Mouse (Mus musculus): ENCODE results near the gene Rbm47. TPM values are rescaled to one million over a fixed set of nuclear protein-coding genes. Genes with fewer than 3 reads are reported as not detected.
A peak's percentile ranks its signal among the peaks of the same experiment; 100 is the strongest.

Gene Rbm47
- polyA plus RNA-seq, 1 experiment from 2014 or later = 70.7 TPM

DNA sequence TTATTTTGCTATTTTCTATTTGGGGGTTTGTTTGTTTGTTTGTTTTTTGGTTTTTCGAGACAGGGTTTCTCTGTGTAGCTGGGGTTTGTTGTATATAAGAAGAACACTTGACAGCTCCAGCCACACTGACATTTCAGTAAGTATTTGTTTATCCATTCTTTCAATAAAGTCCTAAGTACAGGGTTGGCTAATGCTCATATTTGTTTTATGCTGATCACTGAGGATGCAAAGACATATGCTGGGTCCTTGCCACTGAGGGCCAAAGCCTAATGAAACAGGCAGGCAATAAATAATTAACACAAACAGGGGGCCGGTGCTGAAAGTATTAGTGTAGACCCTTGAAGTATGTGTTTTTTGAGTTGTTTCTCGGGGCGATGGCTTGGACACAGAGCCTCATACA is 32.0 kb upstream of the Rbm47 start:
- no peaks in the 10 kb centered on the region for H3K27me3 ChIP-seq (ENCODE audit: control insufficient read depth, insufficient read depth, low read length)
- no peak overlapping the region for H3K27ac ChIP-seq (replicated peaks)
- H3K9me3 ChIP-seq (ENCODE audit: control insufficient read depth, low read length) = no peaks in the 10 kb centered on the region
- H3K4me1 ChIP-seq (replicated peaks; ENCODE audit: control insufficient read depth, insufficient read depth) = no peaks in the 10 kb centered on the region
- WGBS = 76% methylated on average over 4 of the region's 4 CpGs
- DNase-seq (ENCODE audit: low spot score) (no peak), ATAC-seq (ENCODE audit: low FRiP score, low TSS enrichment) (no peak)
- no peaks in the 10 kb centered on the region for H3K36me3 ChIP-seq (ENCODE audit: control insufficient read depth, insufficient read depth, low read length)
- no peak overlapping the region for H3K9ac ChIP-seq (ENCODE audit: low read length)
- TF ChIP-seq EP300 (optimal IDR thresholded peaks at IDR 0.05) (no peak), CTCF (IDR thresholded peaks at IDR 0.05; ENCODE audit: low read depth) (no peak)
- H3K4me3 ChIP-seq (ENCODE audit: low read depth, low read length) = no peak overlapping the region
- no peak overlapping the region for H3K4me2 ChIP-seq (replicated peaks; ENCODE audit: low read depth)

DNA sequence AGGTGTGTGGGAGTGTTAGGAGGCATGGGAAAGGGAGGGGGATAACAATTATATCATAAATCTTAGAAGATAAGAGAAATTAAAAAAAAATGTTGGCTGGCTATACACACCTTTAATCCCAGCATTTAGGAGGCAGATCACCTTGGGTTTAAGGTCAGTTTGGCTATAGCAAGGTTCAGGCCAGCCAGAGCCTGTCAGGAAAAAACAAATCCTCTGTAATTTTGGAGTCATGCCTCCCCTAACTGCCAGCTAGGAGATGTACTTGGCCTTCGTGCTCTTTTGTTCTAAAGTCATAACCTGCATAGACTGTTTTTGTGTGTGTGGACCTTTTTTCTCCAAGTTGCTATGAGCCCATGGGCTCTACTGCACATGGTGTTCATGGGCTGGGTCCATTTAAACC is 30.5 kb upstream of the Rbm47 start:
- 58% methylated on average over 1 of the region's 1 CpGs for WGBS
- ATAC-seq (ENCODE audit: low FRiP score, low TSS enrichment) = no peak
- no peak overlapping the region for H3K27ac ChIP-seq (replicated peaks)
- H3K4me3 ChIP-seq (ENCODE audit: low read depth, low read length) = no peak overlapping the region
- H3K9ac ChIP-seq (ENCODE audit: low read length) = no peak overlapping the region
- H3K4me2 ChIP-seq (replicated peaks; ENCODE audit: low read depth) = no peak overlapping the region
- H3K9me3 ChIP-seq (ENCODE audit: control insufficient read depth, low read length) = no peaks in the 10 kb centered on the region
- no peak for TF ChIP-seq EP300 (optimal IDR thresholded peaks at IDR 0.05)
- TF ChIP-seq CTCF (IDR thresholded peaks at IDR 0.05; ENCODE audit: low read depth) = no peak
- no peaks in the 10 kb centered on the region for H3K27me3 ChIP-seq (ENCODE audit: control insufficient read depth, insufficient read depth, low read length)
- no peaks in the 10 kb centered on the region for H3K36me3 ChIP-seq (ENCODE audit: control insufficient read depth, insufficient read depth, low read length)
- no peaks in the 10 kb centered on the region for H3K4me1 ChIP-seq (replicated peaks; ENCODE audit: control insufficient read depth, insufficient read depth)
- DNase-seq (ENCODE audit: low spot score) = no peak

DNA sequence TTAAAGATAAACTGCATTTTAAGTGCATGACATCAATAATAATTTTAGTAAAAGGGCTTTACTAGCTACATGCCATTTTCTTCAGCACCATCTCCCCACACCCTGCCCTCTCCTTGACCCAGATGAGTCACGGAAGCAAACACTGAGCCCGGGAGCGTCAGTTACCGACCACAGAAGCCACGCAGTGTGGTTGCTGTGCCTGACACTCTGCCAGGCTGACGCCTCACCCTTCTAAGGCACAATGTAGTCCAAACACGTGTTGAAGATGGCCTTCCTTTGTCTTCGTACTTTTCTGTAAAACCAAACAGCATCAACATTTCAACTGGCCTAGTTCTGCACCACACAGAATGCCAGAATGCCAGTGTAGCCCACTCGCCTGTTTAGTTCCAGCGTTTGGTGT is 27.1 kb upstream of the Rbm47 start:
- Histone ChIP-seq H3K27me3 (ENCODE audit: control insufficient read depth, insufficient read depth, low read length) (no peaks in the 10 kb centered on the region), H3K9me3 (ENCODE audit: control insufficient read depth, low read length) (no peaks in the 10 kb centered on the region)
- peak; percentile 93 for ATAC-seq (ENCODE audit: low FRiP score, low TSS enrichment)

GRCm38 (mm10) chr5:66195323-66195722 is 22.4 kb upstream of the Rbm47 start:
- DNase-seq (ENCODE audit: low spot score) (no peak), ATAC-seq (ENCODE audit: low FRiP score, low TSS enrichment) (no peak)
- H3K36me3 ChIP-seq (ENCODE audit: control insufficient read depth, insufficient read depth, low read length) = no peaks in the 10 kb centered on the region
- H3K27ac ChIP-seq (replicated peaks) = no peak overlapping the region
- TF ChIP-seq CTCF (IDR thresholded peaks at IDR 0.05; ENCODE audit: low read depth) (no peak), EP300 (optimal IDR thresholded peaks at IDR 0.05) (no peak)
- no peaks in the 10 kb centered on the region for H3K4me1 ChIP-seq (replicated peaks; ENCODE audit: control insufficient read depth, insufficient read depth)
- no peaks in the 10 kb centered on the region for H3K9me3 ChIP-seq (ENCODE audit: control insufficient read depth, low read length)
- no peak overlapping the region for H3K9ac ChIP-seq (ENCODE audit: low read length)
- 71% methylated on average over 10 of the region's 10 CpGs for WGBS
- no peak overlapping the region for H3K4me3 ChIP-seq (ENCODE audit: low read depth, low read length)
- no peak overlapping the region for H3K4me2 ChIP-seq (replicated peaks; ENCODE audit: low read depth)
- H3K27me3 ChIP-seq (ENCODE audit: control insufficient read depth, insufficient read depth, low read length) = no peaks in the 10 kb centered on the region

More for the DNA sequence above, 27.1 kb upstream of the Rbm47 start:
- Histone ChIP-seq H3K36me3 (ENCODE audit: control insufficient read depth, insufficient read depth, low read length) (no peaks in the 10 kb centered on the region), H3K4me1 (replicated peaks; ENCODE audit: control insufficient read depth, insufficient read depth) (no peaks in the 10 kb centered on the region), H3K27ac (replicated peaks) (no peak overlapping the region), H3K9ac (ENCODE audit: low read length) (no peak overlapping the region), H3K4me3 (ENCODE audit: low read depth, low read length) (no peak overlapping the region), H3K4me2 (replicated peaks; ENCODE audit: low read depth) (no peak overlapping the region)
- peak; percentile 81 for DNase-seq (ENCODE audit: low spot score)
- WGBS = 31% methylated on average over 10 of the region's 10 CpGs
- TF ChIP-seq EP300 (optimal IDR thresholded peaks at IDR 0.05) (no peak), CTCF (IDR thresholded peaks at IDR 0.05; ENCODE audit: low read depth) (no peak)

DNA sequence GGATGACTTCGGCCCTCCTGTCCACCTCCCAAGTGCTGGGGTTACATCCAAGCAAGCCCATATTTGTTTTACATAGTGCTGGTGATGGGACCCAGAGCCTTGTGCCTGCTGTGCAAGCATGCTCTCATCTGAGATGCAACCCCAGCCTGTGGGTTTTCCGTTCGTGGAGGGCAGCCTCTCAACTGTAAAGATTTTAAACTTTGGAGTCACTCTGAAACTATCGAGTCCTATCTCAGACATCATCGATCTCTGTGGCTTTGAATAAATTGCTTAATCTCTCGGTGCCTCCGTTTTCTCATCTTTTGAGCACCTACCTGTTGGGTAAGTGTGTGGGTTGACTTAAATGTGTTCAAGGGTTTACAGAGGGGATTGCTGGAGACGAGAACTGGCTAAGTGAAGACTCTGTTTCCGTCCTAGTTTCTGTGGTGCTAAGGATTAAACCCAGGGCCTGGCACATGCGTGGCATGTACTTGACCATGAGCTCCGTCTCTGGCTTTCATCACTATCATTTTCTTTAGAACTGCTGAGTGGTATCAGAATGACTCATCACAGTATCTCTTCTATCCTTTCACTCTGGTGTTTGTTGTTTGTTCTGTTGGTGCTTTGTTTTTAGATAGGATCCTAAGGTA is 20.4 kb upstream of the Rbm47 start:
- DNase-seq (ENCODE audit: low spot score) = no peak

DNA sequence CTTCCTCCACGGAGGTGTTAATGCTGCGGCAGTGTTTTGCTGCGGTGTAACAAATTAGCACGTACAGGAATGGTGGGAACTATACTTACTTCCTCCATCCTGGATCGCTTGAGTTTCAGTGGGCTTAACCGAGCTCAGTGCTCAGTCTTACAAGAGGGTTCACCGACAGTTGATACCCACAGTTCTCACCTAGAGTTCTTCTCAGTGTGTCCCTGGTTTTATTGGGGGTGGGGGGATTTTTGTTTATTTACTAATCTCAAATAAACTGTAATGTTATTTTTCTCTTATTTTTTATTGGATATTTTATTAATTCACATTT is 18.2 kb upstream of the Rbm47 start:
- Histone ChIP-seq H3K27ac (replicated peaks) (no peak overlapping the region), H3K9ac (ENCODE audit: low read length) (no peak overlapping the region), H3K9me3 (ENCODE audit: control insufficient read depth, low read length) (no peaks in the 10 kb centered on the region), H3K4me1 (replicated peaks; ENCODE audit: control insufficient read depth, insufficient read depth) (no peaks in the 10 kb centered on the region), H3K4me3 (ENCODE audit: low read depth, low read length) (no peak overlapping the region), H3K27me3 (ENCODE audit: control insufficient read depth, insufficient read depth, low read length) (no peaks in the 10 kb centered on the region), H3K4me2 (replicated peaks; ENCODE audit: low read depth) (no peak overlapping the region), H3K36me3 (ENCODE audit: control insufficient read depth, insufficient read depth, low read length) (no peaks in the 10 kb centered on the region)
- DNase-seq (ENCODE audit: low spot score) (no peak), ATAC-seq (ENCODE audit: low FRiP score, low TSS enrichment) (no peak)
- no peak for TF ChIP-seq EP300 (optimal IDR thresholded peaks at IDR 0.05)
- no peak for TF ChIP-seq CTCF (IDR thresholded peaks at IDR 0.05; ENCODE audit: low read depth)
- WGBS = 76% methylated on average over 7 of the region's 7 CpGs

More for the DNA sequence above, 20.4 kb upstream of the Rbm47 start:
- TF ChIP-seq CTCF (IDR thresholded peaks at IDR 0.05; ENCODE audit: low read depth) (no peak), EP300 (optimal IDR thresholded peaks at IDR 0.05) (no peak)
- Histone ChIP-seq H3K4me1 (replicated peaks; ENCODE audit: control insufficient read depth, insufficient read depth) (no peaks in the 10 kb centered on the region), H3K27me3 (ENCODE audit: control insufficient read depth, insufficient read depth, low read length) (no peaks in the 10 kb centered on the region), H3K4me3 (ENCODE audit: low read depth, low read length) (no peak overlapping the region), H3K9me3 (ENCODE audit: control insufficient read depth, low read length) (no peaks in the 10 kb centered on the region), H3K27ac (replicated peaks) (no peak overlapping the region), H3K4me2 (replicated peaks; ENCODE audit: low read depth) (no peak overlapping the region), H3K36me3 (ENCODE audit: control insufficient read depth, insufficient read depth, low read length) (no peaks in the 10 kb centered on the region), H3K9ac (ENCODE audit: low read length) (no peak overlapping the region)
- WGBS = 85% methylated on average over 11 of the region's 11 CpGs
- ATAC-seq (ENCODE audit: low FRiP score, low TSS enrichment) = no peak

All from stomach, postnatal 0 days (tissue).